11 mouse cellular contexts compared by ENCODE assay signal in the genomic region with DNA sequence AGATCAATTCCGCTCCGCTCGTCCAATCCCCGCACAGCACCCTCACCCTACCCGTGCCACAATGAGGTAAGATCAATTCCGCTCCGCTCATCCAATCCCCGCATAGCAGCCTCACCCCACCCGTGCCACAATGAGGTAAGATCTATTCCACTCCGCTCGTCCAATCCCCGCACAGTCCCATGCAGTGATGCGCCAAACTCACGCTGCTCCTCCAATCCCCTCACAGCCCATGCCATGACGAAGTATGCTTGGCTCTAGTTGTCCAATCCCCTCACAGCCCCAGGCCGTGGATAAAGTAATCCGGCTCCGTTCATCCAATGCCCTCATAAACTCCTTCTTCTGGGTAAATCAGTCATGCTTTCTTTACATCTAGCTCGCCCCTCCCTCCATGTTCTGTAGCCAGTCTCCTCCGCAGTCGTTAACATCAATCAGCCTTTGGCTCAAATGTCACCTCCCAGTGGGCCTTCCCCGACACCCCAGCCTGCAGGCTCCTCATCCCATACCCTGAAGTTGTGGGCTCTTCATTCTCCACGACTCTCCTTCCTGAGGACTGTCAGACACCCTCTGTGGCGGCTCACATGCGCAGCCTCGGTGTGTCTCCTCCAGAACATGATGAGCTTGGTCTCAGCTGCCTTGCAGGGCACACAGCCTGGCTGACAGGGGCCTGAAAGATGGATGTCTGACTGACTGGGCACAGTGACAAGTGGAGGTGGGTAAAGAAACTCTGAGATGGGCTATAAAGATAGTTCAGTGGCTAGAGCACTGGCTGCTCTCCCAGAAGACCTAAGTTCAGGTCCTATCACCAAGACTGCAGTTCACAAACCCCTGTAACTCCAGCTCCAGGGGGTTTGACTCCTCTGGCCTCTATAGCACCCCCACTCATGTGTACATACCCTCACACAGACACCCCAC. TPM values are rescaled to one million over a fixed set of nuclear protein-coding genes. Genes with fewer than 3 reads are reported as not detected.
A peak's percentile ranks its signal among the peaks of the same experiment; 100 is the strongest.
DNase-seq lines count a peak whose midpoint lies in the region; ATAC-seq lines count a peak whose summit lies in the region.
"Had no signal": no experiment of that assay in that cellular context is flagged by ENCODE, and none has a peak within 500 bp of the region (broad histone marks: within the 10 kb centered on the region; RNA-seq: fewer than 3 reads in every experiment).

No protein-coding gene starts in this region.

- peak overlapping the region; percentile 40; the same call in 1 of the 2 replicates for H3K27ac ChIP-seq in forebrain, embryonic 13.5 days
- peak overlapping the region; percentile 52 for H3K27ac ChIP-seq in midbrain, embryonic 12.5 days (replicated peaks)
- H3K27ac ChIP-seq: liver, embryonic 14.5 days had no signal

- peak; percentile 10 to 21 for DNase-seq in cerebellum, postnatal 36 days
- DNase-seq in cerebellum, postnatal 4 days (ENCODE audit: low spot score in 2 of 2): no peak
- DNase-seq in 3T3-L1 (ENCODE audit: low read depth, low spot score): peak; percentile 12
- DNase-seq in right cerebral cortex, postnatal 4 days: no peak
- DNase-seq: thymus, postnatal 36 days had no signal

- no peak overlapping the region for H3K9ac ChIP-seq in forebrain, embryonic 13.5 days
- H3K9ac ChIP-seq in midbrain, embryonic 12.5 days (replicated peaks): no peak overlapping the region
- H3K9ac ChIP-seq: liver, embryonic 14.5 days had no signal

- no peaks in the 10 kb centered on the region for H3K27me3 ChIP-seq in forebrain, embryonic 13.5 days
- H3K27me3 ChIP-seq in midbrain, embryonic 12.5 days: no peaks in the 10 kb centered on the region

- 84% methylated on average over 26 of the region's 26 CpGs for WGBS in forebrain, embryonic 13.5 days
- 83% methylated on average over 26 of the region's 26 CpGs for WGBS in midbrain, embryonic 12.5 days

- peak; percentile 35 for ATAC-seq in forebrain, embryonic 13.5 days
- peak; percentile 48; the same call in 1 of the 2 replicates for ATAC-seq in midbrain, embryonic 12.5 days (ENCODE audit: low FRiP score, low read depth)
- no peak for ATAC-seq in inflammation-experienced regulatory T-cells, adult 6 months
- ATAC-seq in megakaryocyte progenitor cell, adult 5-6 weeks (replicated peaks; ENCODE audit: poor library complexity): no peak
- ATAC-seq: intestine, embryonic 16.5 days had no signal

- H3K36me3 ChIP-seq in forebrain, embryonic 13.5 days (ENCODE audit: poor library complexity, severe bottlenecking): peaks cover 13% of the 10 kb centered on the region; the same call in 1 of the 2 replicates
- H3K36me3 ChIP-seq in midbrain, embryonic 12.5 days: peaks cover 15% of the 10 kb centered on the region; the same call in 1 of the 2 replicates

- no peak overlapping the region for H3K4me3 ChIP-seq in forebrain, embryonic 13.5 days
- no peak overlapping the region for H3K4me3 ChIP-seq in midbrain, embryonic 12.5 days

- peaks cover 65% of the 10 kb centered on the region for H3K4me1 ChIP-seq in forebrain, embryonic 13.5 days
- H3K4me1 ChIP-seq in midbrain, embryonic 12.5 days: peaks cover 66% of the 10 kb centered on the region

- no peak overlapping the region for H3K4me2 ChIP-seq in forebrain, embryonic 13.5 days
- H3K4me2 ChIP-seq in midbrain, embryonic 12.5 days (replicated peaks): no peak overlapping the region

- H3K9me3 ChIP-seq in forebrain, embryonic 13.5 days (replicated peaks): no peaks in the 10 kb centered on the region
- no peaks in the 10 kb centered on the region for H3K9me3 ChIP-seq in midbrain, embryonic 12.5 days

RNA-seq across cellular contexts. Expression of gene Zmynd8, which starts 36.9 kb away (rescaled TPM):
- polyA plus RNA-seq in forebrain, embryonic 13.5 days (2015; fragmentation: Nextera tagmentation; extraction: Ambion mirVana): 73.3 and 85.4 TPM in 2 replicates
- 70.6 and 71.2 TPM in 2 replicates for polyA plus RNA-seq in midbrain, embryonic 12.5 days (2016; fragmentation: Nextera tagmentation; extraction: Ambion mirVana)
- polyA plus RNA-seq in inflammation-experienced regulatory T-cells, adult 6 months (2017; shearing (Covaris generic)): 10 to 100 TPM; 43.3 to 65.6 (median 61.9) TPM
- 44.6 and 49.9 TPM in 2 replicates for total RNA-seq in megakaryocyte progenitor cell, adult 5-6 weeks (2015)
- 32.1 and 35.8 TPM in 2 replicates for total RNA-seq in megakaryocyte progenitor cell, adult 5-6 weeks (2017)

Comparison
In these comparisons a context has a peak if more than half of its experiments do, and no peak if none do; other contexts are left out.
1. DNase-seq: peak in cerebellum, postnatal 36 days (2 of 2) and 3T3-L1 (single experiment); none in cerebellum, postnatal 4 days (0 of 2) and right cerebral cortex, postnatal 4 days (single experiment).
2. ATAC-seq: peak in forebrain, embryonic 13.5 days (single experiment) and midbrain, embryonic 12.5 days (single experiment); none in inflammation-experienced regulatory T-cells, adult 6 months (single experiment) and megakaryocyte progenitor cell, adult 5-6 weeks (single experiment).